Mouse (Mus musculus): ENCODE results near the gene Iqschfp. TPM values are rescaled to one million over a fixed set of nuclear protein-coding genes. Genes with fewer than 3 reads are reported as not detected.

Gene Iqschfp
- polyA plus RNA-seq, 1 experiment, result not detected

GRCm38 (mm10) chr3:68560057-68560456 lies 668.0 kb downstream of the Iqschfp start:
- no peak overlapping the region for H3K27ac ChIP-seq (replicated peaks; ENCODE audit: low read depth, low read length)
- H3K4me1 ChIP-seq (ENCODE audit: control insufficient read depth, insufficient read depth, insufficient read length, low read length), result peaks cover 3% of the 10 kb centered on the region; the same call in 1 of the 2 replicates
- H3K4me3 ChIP-seq (ENCODE audit: insufficient read depth, low read depth, low read length), result no peak overlapping the region

- no peak overlapping the region for H3K27ac ChIP-seq (replicated peaks; ENCODE audit: low read depth, low read length)
- H3K4me1 ChIP-seq (ENCODE audit: control insufficient read depth, insufficient read depth, insufficient read length, low read length), result peaks cover 3% of the 10 kb centered on the region; the same call in 1 of the 2 replicates
- H3K4me3 ChIP-seq (ENCODE audit: insufficient read depth, low read depth, low read length), result no peak overlapping the region
Measured at GRCm38 (mm10) chr3:68562838-68563237, 670.8 kb downstream of the Iqschfp start.

- Histone ChIP-seq H3K4me1 (ENCODE audit: control insufficient read depth, insufficient read depth, insufficient read length, low read length) (peaks cover 3% of the 10 kb centered on the region), H3K4me3 (ENCODE audit: insufficient read depth, low read depth, low read length) (no peak overlapping the region), H3K27ac (replicated peaks; ENCODE audit: low read depth, low read length) (no peak overlapping the region)
Measured at GRCm38 (mm10) chr3:68563922-68564321, 671.9 kb downstream of the Iqschfp start.

GRCm38 (mm10) chr3:68564978-68565674 lies 673.1 kb downstream of the Iqschfp start:
- H3K4me1 ChIP-seq (ENCODE audit: control insufficient read depth, insufficient read depth, insufficient read length, low read length), result peaks cover under 1% of the 10 kb centered on the region; the same call in 1 of the 2 replicates
- no peak overlapping the region for H3K27ac ChIP-seq (replicated peaks; ENCODE audit: low read depth, low read length)
- H3K4me3 ChIP-seq (ENCODE audit: insufficient read depth, low read depth, low read length), result no peak overlapping the region

- Histone ChIP-seq H3K27ac (replicated peaks; ENCODE audit: low read depth, low read length) (no peak overlapping the region), H3K4me3 (ENCODE audit: insufficient read depth, low read depth, low read length) (no peak overlapping the region), H3K4me1 (ENCODE audit: control insufficient read depth, insufficient read depth, insufficient read length, low read length) (no peaks in the 10 kb centered on the region; the same call in 1 of the 2 replicates)
Measured at GRCm38 (mm10) chr3:68565675-68566055, 673.6 kb downstream of the Iqschfp start.

GRCm38 (mm10) chr3:68567581-68567980 lies 675.5 kb downstream of the Iqschfp start:
- no peak overlapping the region for H3K4me3 ChIP-seq (ENCODE audit: insufficient read depth, low read depth, low read length)
- H3K27ac ChIP-seq (replicated peaks; ENCODE audit: low read depth, low read length), result no peak overlapping the region
- peaks cover 2% of the 10 kb centered on the region; the same call in 1 of the 2 replicates for H3K4me1 ChIP-seq (ENCODE audit: control insufficient read depth, insufficient read depth, insufficient read length, low read length)

GRCm38 (mm10) chr3:68568149-68568548 lies 676.1 kb downstream of the Iqschfp start:
- H3K27ac ChIP-seq (replicated peaks; ENCODE audit: low read depth, low read length), result no peak overlapping the region
- peaks cover 2% of the 10 kb centered on the region; the same call in 1 of the 2 replicates for H3K4me1 ChIP-seq (ENCODE audit: control insufficient read depth, insufficient read depth, insufficient read length, low read length)
- H3K4me3 ChIP-seq (ENCODE audit: insufficient read depth, low read depth, low read length), result no peak overlapping the region

GRCm38 (mm10) chr3:68568716-68569115 lies 676.7 kb downstream of the Iqschfp start:
- Histone ChIP-seq H3K27ac (replicated peaks; ENCODE audit: low read depth, low read length) (no peak overlapping the region), H3K4me1 (ENCODE audit: control insufficient read depth, insufficient read depth, insufficient read length, low read length) (peaks cover 2% of the 10 kb centered on the region; the same call in 1 of the 2 replicates), H3K4me3 (ENCODE audit: insufficient read depth, low read depth, low read length) (no peak overlapping the region)

GRCm38 (mm10) chr3:68570319-68570718 lies 678.3 kb downstream of the Iqschfp start:
- peaks cover 2% of the 10 kb centered on the region; the same call in 1 of the 2 replicates for H3K4me1 ChIP-seq (ENCODE audit: control insufficient read depth, insufficient read depth, insufficient read length, low read length)
- H3K4me3 ChIP-seq (ENCODE audit: insufficient read depth, low read depth, low read length), result no peak overlapping the region
- H3K27ac ChIP-seq (replicated peaks; ENCODE audit: low read depth, low read length), result no peak overlapping the region

- Histone ChIP-seq H3K27ac (replicated peaks; ENCODE audit: low read depth, low read length) (no peak overlapping the region), H3K4me3 (ENCODE audit: insufficient read depth, low read depth, low read length) (peak overlapping the region; percentile 30), H3K4me1 (ENCODE audit: control insufficient read depth, insufficient read depth, insufficient read length, low read length) (peaks cover 8% of the 10 kb centered on the region)
Measured at GRCm38 (mm10) chr3:68572249-68573225, 680.5 kb downstream of the Iqschfp start.

- 0 out of 2 replicates have a peak overlapping the region, but pooled peaks have one; percentile 34 for H3K27ac ChIP-seq (replicated peaks; ENCODE audit: low read depth, low read length)
Measured at GRCm38 (mm10) chr3:68573226-68573624, 681.2 kb downstream of the Iqschfp start.

GRCm38 (mm10) chr3:68574097-68574496 lies 682.1 kb downstream of the Iqschfp start:
- Histone ChIP-seq H3K4me1 (ENCODE audit: control insufficient read depth, insufficient read depth, insufficient read length, low read length) (peaks cover 8% of the 10 kb centered on the region), H3K27ac (replicated peaks; ENCODE audit: low read depth, low read length) (no peak overlapping the region), H3K4me3 (ENCODE audit: insufficient read depth, low read depth, low read length) (no peak overlapping the region)

More at GRCm38 (mm10) chr3:68573226-68573624, 681.2 kb downstream of the Iqschfp start:
- Histone ChIP-seq H3K4me3 (ENCODE audit: insufficient read depth, low read depth, low read length) (no peak overlapping the region), H3K4me1 (ENCODE audit: control insufficient read depth, insufficient read depth, insufficient read length, low read length) (peaks cover 8% of the 10 kb centered on the region)

- Histone ChIP-seq H3K4me1 (ENCODE audit: control insufficient read depth, insufficient read depth, insufficient read length, low read length) (peaks cover 8% of the 10 kb centered on the region), H3K4me3 (ENCODE audit: insufficient read depth, low read depth, low read length) (no peak overlapping the region), H3K27ac (replicated peaks; ENCODE audit: low read depth, low read length) (no peak overlapping the region)
Measured at GRCm38 (mm10) chr3:68574565-68574964, 682.5 kb downstream of the Iqschfp start.

GRCm38 (mm10) chr3:68575636-68576340 lies 683.8 kb downstream of the Iqschfp start:
- Histone ChIP-seq H3K27ac (replicated peaks; ENCODE audit: low read depth, low read length) (no peak overlapping the region), H3K4me1 (ENCODE audit: control insufficient read depth, insufficient read depth, insufficient read length, low read length) (peaks cover 8% of the 10 kb centered on the region), H3K4me3 (ENCODE audit: insufficient read depth, low read depth, low read length) (no peak overlapping the region)

GRCm38 (mm10) chr3:68576431-68576830 lies 684.4 kb downstream of the Iqschfp start:
- H3K4me1 ChIP-seq (ENCODE audit: control insufficient read depth, insufficient read depth, insufficient read length, low read length), result peaks cover 8% of the 10 kb centered on the region
- H3K4me3 ChIP-seq (ENCODE audit: insufficient read depth, low read depth, low read length), result no peak overlapping the region
- H3K27ac ChIP-seq (replicated peaks; ENCODE audit: low read depth, low read length), result no peak overlapping the region

All from brown adipose tissue, adult 24 weeks (tissue).